Mouse (Mus musculus): Measurements from ENCODE around the gene Fbxl17.

Fbxl17 gene

GRCm38 (mm10) chr17:63402741-63403681 is 96.8 kb downstream of the Fbxl17 start:
- DNase-seq (ENCODE audit: low spot score in 2 of 2) = peak in 1 of 2 experiments; percentile 24

- no peak for DNase-seq (ENCODE audit: low spot score in 2 of 2)
Measured at GRCm38 (mm10) chr17:63402170-63402569, 97.6 kb downstream of the Fbxl17 start.

GRCm38 (mm10) chr17:63400640-63401039 is 99.2 kb downstream of the Fbxl17 start:
- DNase-seq (ENCODE audit: low spot score in 2 of 2) = no peak

- no peak for DNase-seq (ENCODE audit: low spot score in 2 of 2)
Measured at GRCm38 (mm10) chr17:63399816-63400215, 100.0 kb downstream of the Fbxl17 start.

- no peak for DNase-seq (ENCODE audit: low spot score in 2 of 2)
Measured at GRCm38 (mm10) chr17:63391506-63391905, 108.3 kb downstream of the Fbxl17 start.

GRCm38 (mm10) chr17:63390951-63391350 is 108.9 kb downstream of the Fbxl17 start:
- DNase-seq (ENCODE audit: low spot score in 2 of 2) = no peak

- no peak for DNase-seq (ENCODE audit: low spot score in 2 of 2)
Measured at GRCm38 (mm10) chr17:63370977-63371376, 128.8 kb downstream of the Fbxl17 start.

GRCm38 (mm10) chr17:63369631-63370310 is 130.0 kb downstream of the Fbxl17 start:
- DNase-seq (ENCODE audit: low spot score in 2 of 2) = peak in 1 of 2 experiments; percentile 11

GRCm38 (mm10) chr17:63367476-63367875 is 132.3 kb downstream of the Fbxl17 start:
- peak in 1 of 2 experiments; percentile 18 for DNase-seq (ENCODE audit: low spot score in 2 of 2)

GRCm38 (mm10) chr17:63366045-63366444 is 133.8 kb downstream of the Fbxl17 start:
- DNase-seq (ENCODE audit: low spot score in 2 of 2) = peak in 1 of 2 experiments; percentile 28

GRCm38 (mm10) chr17:63364605-63365004 is 135.2 kb downstream of the Fbxl17 start:
- no peak for DNase-seq (ENCODE audit: low spot score in 2 of 2)

GRCm38 (mm10) chr17:63362196-63362595 is 137.6 kb downstream of the Fbxl17 start:
- DNase-seq (ENCODE audit: low spot score in 2 of 2) = no peak

- no peak for DNase-seq (ENCODE audit: low spot score in 2 of 2)
Measured at GRCm38 (mm10) chr17:63361679-63362078, 138.1 kb downstream of the Fbxl17 start.

- no peak for DNase-seq (ENCODE audit: low spot score in 2 of 2)
Measured at GRCm38 (mm10) chr17:63358837-63359236, 141.0 kb downstream of the Fbxl17 start.

GRCm38 (mm10) chr17:63356202-63356601 is 143.6 kb downstream of the Fbxl17 start:
- no peak for DNase-seq (ENCODE audit: low spot score in 2 of 2)

GRCm38 (mm10) chr17:63352634-63353195 is 147.1 kb downstream of the Fbxl17 start:
- DNase-seq (ENCODE audit: low spot score in 2 of 2) = no peak

- DNase-seq (ENCODE audit: low spot score in 2 of 2) = no peak
Measured at GRCm38 (mm10) chr17:63351682-63352081, 148.1 kb downstream of the Fbxl17 start.

GRCm38 (mm10) chr17:63350876-63351509 is 148.8 kb downstream of the Fbxl17 start:
- DNase-seq (ENCODE audit: low spot score in 2 of 2) = peak in 1 of 2 experiments; percentile 12

GRCm38 (mm10) chr17:63344101-63344500 is 155.7 kb downstream of the Fbxl17 start:
- DNase-seq (ENCODE audit: low spot score in 2 of 2) = peak in 1 of 2 experiments; percentile 15

GRCm38 (mm10) chr17:63343076-63343475 is 156.7 kb downstream of the Fbxl17 start:
- peak in 1 of 2 experiments; percentile 17 for DNase-seq (ENCODE audit: low spot score in 2 of 2)

- peak in 1 of 2 experiments; percentile 37 for DNase-seq (ENCODE audit: low spot score in 2 of 2)
Measured at GRCm38 (mm10) chr17:63342440-63342839, 157.4 kb downstream of the Fbxl17 start.

GRCm38 (mm10) chr17:63341203-63341602 is 158.6 kb downstream of the Fbxl17 start:
- DNase-seq (ENCODE audit: low spot score in 2 of 2) = peak in 1 of 2 experiments; percentile 14

Measured in right cerebral cortex, postnatal 10 days (tissue).